Mouse (Mus musculus): ENCODE data around the gene Prkce.
A peak's percentile ranks its signal among the peaks of the same experiment; 100 is the strongest.

Gene Prkce

GRCm38 (mm10) chr17:86226198-86226597 is 58.6 kb downstream of the Prkce start:
- no peak for DNase-seq

- no peak for DNase-seq
Measured at GRCm38 (mm10) chr17:86226635-86227034, 59.0 kb downstream of the Prkce start.

GRCm38 (mm10) chr17:86227389-86227788 is 59.8 kb downstream of the Prkce start:
- no peak for DNase-seq

GRCm38 (mm10) chr17:86228850-86229249 is 61.3 kb downstream of the Prkce start:
- no peak for DNase-seq

GRCm38 (mm10) chr17:86230141-86230633 is 62.6 kb downstream of the Prkce start:
- no peak for DNase-seq

GRCm38 (mm10) chr17:86231741-86232179 is 64.2 kb downstream of the Prkce start:
- peak; percentile 38 for DNase-seq

GRCm38 (mm10) chr17:86232248-86232647 is 64.7 kb downstream of the Prkce start:
- DNase-seq = no peak

GRCm38 (mm10) chr17:86234587-86235150 is 67.1 kb downstream of the Prkce start:
- DNase-seq = no peak

GRCm38 (mm10) chr17:86236026-86236712 is 68.6 kb downstream of the Prkce start:
- peak; percentile 51 for DNase-seq

- DNase-seq = peak; percentile 88
Measured at GRCm38 (mm10) chr17:86236861-86237763, 69.5 kb downstream of the Prkce start.

GRCm38 (mm10) chr17:86242291-86242690 is 74.7 kb downstream of the Prkce start:
- no peak for DNase-seq

- no peak for DNase-seq
Measured at GRCm38 (mm10) chr17:86243109-86243527, 75.5 kb downstream of the Prkce start.

- DNase-seq = no peak
Measured at GRCm38 (mm10) chr17:86244397-86244796, 76.8 kb downstream of the Prkce start.

- no peak for DNase-seq
Measured at GRCm38 (mm10) chr17:86248832-86249231, 81.2 kb downstream of the Prkce start.

GRCm38 (mm10) chr17:86249499-86250405 is 82.2 kb downstream of the Prkce start:
- DNase-seq = no peak

GRCm38 (mm10) chr17:86250406-86250905 is 82.9 kb downstream of the Prkce start:
- no peak for DNase-seq

- no peak for DNase-seq
Measured at GRCm38 (mm10) chr17:86253884-86254283, 86.3 kb downstream of the Prkce start.

- DNase-seq = no peak
Measured at GRCm38 (mm10) chr17:86254285-86254684, 86.7 kb downstream of the Prkce start.

GRCm38 (mm10) chr17:86254978-86255377 is 87.4 kb downstream of the Prkce start:
- no peak for DNase-seq

GRCm38 (mm10) chr17:86256730-86257131 is 89.1 kb downstream of the Prkce start:
- peak; percentile 27 for DNase-seq

GRCm38 (mm10) chr17:86261067-86261466 is 93.5 kb downstream of the Prkce start:
- DNase-seq = no peak

Data from kidney, postnatal 14 days (tissue).